Mouse (Mus musculus) erythroblast, embryonic 14.5 days (primary cell): ENCODE results near the gene Rnft2. TPM values are rescaled to one million over a fixed set of nuclear protein-coding genes. Genes with fewer than 3 reads are reported as not detected.

Experiments
- H3K27me3 ChIP-seq: 2 replicates; pipeline ENCODE4 v1.6.1; 2012; ENCODE audit warnings: inconsistent platforms; ENCODE audit not compliant: control insufficient read depth
- H3K36me3 ChIP-seq: 2 replicates; pipeline ENCODE4 v1.6.1; 2012; ENCODE audit warnings: mild to moderate bottlenecking, inconsistent platforms; ENCODE audit not compliant: control insufficient read depth
- H3K4me1 ChIP-seq: 2 replicates; pipeline ENCODE4 v1.6.1; 2012; ENCODE audit warnings: inconsistent platforms; ENCODE audit not compliant: control insufficient read depth
- H3K4me3 ChIP-seq: replicated peaks from 2 replicates; pipeline ENCODE3; 2012; ENCODE audit warnings: moderate library complexity, mild to moderate bottlenecking, inconsistent platforms
- H3K9me3 ChIP-seq: 2 replicates; pipeline ENCODE4 v1.6.1; 2012; ENCODE audit warnings: low read length, inconsistent platforms, mixed read lengths; ENCODE audit not compliant: control insufficient read depth
- GATA1 ChIP-seq: IDR thresholded peaks from 2 replicates; pipeline ENCODE4 v1.6.1; 2012; ENCODE audit warnings: low read length, inconsistent platforms, mixed read lengths
- TAL1 ChIP-seq: IDR thresholded peaks from 3 replicates; pipeline ENCODE4 v1.6.1; 2012; ENCODE audit warnings: low read length, inconsistent platforms, mixed read lengths
- polyA plus RNA-seq: library from polyadenylated mRNA; stranded (reverse); fragments of >175 nt; gene quantifications from 2 replicates; pipeline ENCODE4 v1.2.3, GENCODE M21; 2012

Rnft2 gene
- polyA plus RNA-seq, 1 experiment, result not detected

DNA sequence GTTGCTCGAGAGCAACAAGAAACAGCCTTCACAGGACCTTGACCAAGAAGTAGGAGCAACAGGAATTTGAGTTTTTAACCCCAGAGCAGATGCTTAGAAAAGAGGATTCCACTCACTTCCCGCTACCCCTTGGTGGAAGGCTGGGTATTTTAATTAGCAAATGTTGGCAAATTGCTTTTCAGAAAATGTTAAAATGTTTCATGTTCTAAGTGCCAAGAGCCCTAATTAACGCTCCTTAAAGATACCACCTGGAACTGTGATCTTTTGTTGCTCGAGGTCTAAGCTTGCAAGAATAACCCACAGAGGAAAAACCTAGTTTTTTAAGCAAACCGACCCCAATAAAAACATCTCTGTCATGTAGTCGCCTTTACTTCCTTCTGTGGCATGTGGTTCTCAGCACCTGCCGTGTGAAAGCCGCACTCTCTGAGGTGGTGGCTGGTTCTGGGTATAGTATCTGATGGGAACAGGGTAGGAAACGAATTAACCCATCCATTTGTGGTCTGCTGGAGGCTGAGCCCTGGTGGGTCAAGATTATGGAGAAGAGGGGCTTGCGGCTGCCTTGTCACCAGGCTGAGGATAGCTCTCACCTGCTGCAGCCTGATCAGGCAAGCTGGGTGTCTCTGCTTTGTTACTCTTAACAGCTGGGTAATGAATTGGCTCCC lies 26.7 kb upstream of the Rnft2 start:
- Histone ChIP-seq H3K9me3 (no peaks in the 10 kb centered on the region), H3K4me1 (no peaks in the 10 kb centered on the region), H3K27me3 (peaks cover 26% of the 10 kb centered on the region), H3K36me3 (no peaks in the 10 kb centered on the region), H3K4me3 (no peak overlapping the region)
- no peak for TF ChIP-seq GATA1
- TF ChIP-seq TAL1, result no peak

DNA sequence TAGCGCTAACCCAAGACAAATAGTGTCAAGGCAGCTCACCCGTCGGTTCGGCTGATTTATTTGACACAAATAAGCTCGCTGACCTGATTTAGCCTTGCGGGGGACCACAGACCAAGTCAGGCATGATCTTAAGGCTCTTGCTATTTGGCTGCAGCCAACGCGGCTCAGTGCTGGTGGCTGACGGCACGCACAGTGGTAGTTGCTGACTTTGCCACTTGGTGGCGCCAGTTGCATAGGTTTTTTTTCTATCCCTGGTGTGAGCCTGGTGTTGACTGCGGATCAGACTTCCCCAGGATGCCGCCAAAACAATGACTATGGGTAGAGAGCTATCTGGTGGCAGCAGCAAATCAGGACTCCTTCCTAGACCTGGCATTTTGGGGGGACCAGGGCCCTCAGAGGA lies 24.1 kb upstream of the Rnft2 start:
- H3K36me3 ChIP-seq, result no peaks in the 10 kb centered on the region
- no peaks in the 10 kb centered on the region for H3K4me1 ChIP-seq
- TF ChIP-seq GATA1 (no peak), TAL1 (no peak)
- no peak overlapping the region for H3K4me3 ChIP-seq
- H3K27me3 ChIP-seq, result peaks cover 26% of the 10 kb centered on the region
- no peaks in the 10 kb centered on the region for H3K9me3 ChIP-seq

DNA sequence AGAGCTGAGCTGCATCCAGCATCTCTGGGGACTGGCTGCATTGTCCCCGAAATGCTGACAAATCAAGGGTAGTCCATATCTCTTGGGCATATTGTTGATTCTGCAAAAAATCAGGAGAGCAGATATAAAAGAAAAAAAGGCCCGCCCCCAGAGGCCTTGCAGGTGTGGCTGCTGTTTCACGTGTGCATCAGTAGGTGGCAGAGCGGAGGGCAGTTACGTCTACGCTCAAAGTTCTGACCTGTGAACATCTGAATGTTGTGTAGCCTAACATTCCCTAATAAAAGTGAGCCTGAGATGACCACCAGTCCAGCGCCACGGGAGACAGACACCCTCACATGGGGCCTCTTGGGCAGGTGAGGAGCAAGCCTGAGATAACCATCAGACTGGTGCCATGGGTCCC lies 21.4 kb upstream of the Rnft2 start:
- TF ChIP-seq GATA1, result no peak
- TF ChIP-seq TAL1, result no peak
- Histone ChIP-seq H3K27me3 (peaks cover 13% of the 10 kb centered on the region), H3K4me3 (no peak overlapping the region)

DNA sequence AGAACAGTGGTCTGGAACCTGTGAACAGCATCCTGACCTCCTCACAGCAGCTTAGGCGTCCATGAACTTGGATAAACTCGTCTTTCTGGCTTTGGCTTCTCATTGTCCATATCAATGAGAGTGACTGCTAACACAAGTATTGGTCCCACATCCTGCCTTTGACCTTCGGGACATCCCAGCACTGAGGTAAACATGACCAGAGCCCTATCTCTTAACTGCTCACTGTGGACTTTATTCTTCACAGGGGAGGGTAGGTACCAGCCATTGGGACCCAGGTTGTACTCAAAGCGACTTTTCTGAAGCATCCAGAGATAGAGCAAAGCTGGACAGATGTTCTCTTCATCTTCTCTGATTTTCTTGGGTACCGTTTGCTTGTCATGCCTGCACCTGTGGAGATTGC lies 20.4 kb upstream of the Rnft2 start:
- peaks cover 6% of the 10 kb centered on the region for H3K36me3 ChIP-seq
- no peaks in the 10 kb centered on the region for H3K4me1 ChIP-seq
- peaks cover 8% of the 10 kb centered on the region for H3K27me3 ChIP-seq
- TF ChIP-seq GATA1, result no peak
- no peak for TF ChIP-seq TAL1
- H3K9me3 ChIP-seq, result no peaks in the 10 kb centered on the region
- H3K4me3 ChIP-seq, result no peak overlapping the region

More for the DNA sequence above, 21.4 kb upstream of the Rnft2 start:
- peaks cover 4% of the 10 kb centered on the region; the same call in 1 of the 2 replicates for H3K36me3 ChIP-seq
- H3K9me3 ChIP-seq, result no peaks in the 10 kb centered on the region
- no peaks in the 10 kb centered on the region for H3K4me1 ChIP-seq

DNA sequence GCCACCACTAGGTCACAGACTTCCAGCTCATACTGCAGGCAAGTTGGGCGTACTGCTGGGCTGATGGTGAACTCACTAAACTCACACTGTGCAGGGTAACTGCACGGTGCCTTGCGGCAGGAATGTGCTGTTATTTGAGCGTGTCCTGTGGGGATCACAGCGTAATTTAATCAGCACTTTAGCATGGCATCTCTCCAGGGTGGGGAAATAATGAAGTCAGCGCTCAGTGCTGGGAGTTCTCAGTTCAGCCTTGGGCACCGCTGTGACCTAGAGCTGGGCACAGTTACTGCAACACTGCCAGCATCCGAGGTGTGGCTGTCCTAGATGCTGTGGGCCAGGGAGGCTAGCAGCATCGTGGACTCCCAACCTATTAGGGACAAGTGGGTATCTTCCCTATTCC lies 19.4 kb upstream of the Rnft2 start:
- H3K27me3 ChIP-seq, result peaks cover 4% of the 10 kb centered on the region
- H3K9me3 ChIP-seq, result no peaks in the 10 kb centered on the region
- TF ChIP-seq GATA1 (no peak), TAL1 (no peak)
- H3K4me3 ChIP-seq, result no peak overlapping the region
- H3K4me1 ChIP-seq, result no peaks in the 10 kb centered on the region
- peaks cover 6% of the 10 kb centered on the region for H3K36me3 ChIP-seq

DNA sequence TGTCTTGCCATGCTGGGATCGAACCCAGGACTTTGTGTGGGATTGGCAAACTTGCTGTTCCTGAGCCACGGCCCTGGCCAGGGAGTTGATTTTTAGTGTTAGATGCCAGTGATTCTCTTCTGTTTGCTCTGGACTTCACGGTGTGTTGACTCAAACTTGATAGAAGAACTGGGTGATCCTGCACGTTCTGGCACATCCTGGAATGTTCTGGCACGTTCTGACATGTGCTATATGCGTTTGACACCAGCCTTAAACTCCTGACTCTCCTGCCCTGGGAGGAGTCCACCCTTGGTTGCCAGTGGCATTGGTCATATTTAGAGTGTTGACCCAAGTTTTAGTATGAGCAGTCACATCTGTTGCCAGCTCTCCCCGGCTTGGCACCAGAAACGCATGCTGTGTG lies 17.5 kb upstream of the Rnft2 start:
- no peaks in the 10 kb centered on the region for H3K4me1 ChIP-seq
- H3K9me3 ChIP-seq, result no peaks in the 10 kb centered on the region
- H3K4me3 ChIP-seq, result no peak overlapping the region
- no peak for TF ChIP-seq TAL1
- no peaks in the 10 kb centered on the region for H3K27me3 ChIP-seq
- H3K36me3 ChIP-seq, result peaks cover 14% of the 10 kb centered on the region

DNA sequence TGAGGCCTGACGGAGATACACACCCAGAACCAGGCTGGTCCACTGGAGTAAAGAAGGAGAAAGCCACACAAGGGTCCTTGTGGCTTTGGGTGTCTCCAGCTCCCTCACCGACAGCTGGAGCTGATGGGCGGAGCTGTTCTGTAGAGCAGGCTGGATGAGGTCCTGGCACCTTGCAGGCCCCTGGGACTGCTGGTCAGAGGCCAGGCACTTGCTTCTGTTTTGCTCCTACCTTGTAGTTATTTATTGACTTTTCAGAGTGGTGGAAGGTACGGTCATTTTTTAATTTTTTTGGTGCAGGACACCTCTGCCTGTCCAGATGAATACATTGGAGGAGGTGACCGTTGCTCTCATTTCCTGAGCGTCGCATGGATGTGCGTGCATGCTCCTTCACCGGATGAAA lies 16.3 kb upstream of the Rnft2 start:
- TF ChIP-seq TAL1 (no peak), GATA1 (no peak)
- no peaks in the 10 kb centered on the region for H3K9me3 ChIP-seq
- H3K27me3 ChIP-seq, result no peaks in the 10 kb centered on the region
- H3K36me3 ChIP-seq, result peaks cover 18% of the 10 kb centered on the region
- H3K4me1 ChIP-seq, result no peaks in the 10 kb centered on the region
- no peak overlapping the region for H3K4me3 ChIP-seq

DNA sequence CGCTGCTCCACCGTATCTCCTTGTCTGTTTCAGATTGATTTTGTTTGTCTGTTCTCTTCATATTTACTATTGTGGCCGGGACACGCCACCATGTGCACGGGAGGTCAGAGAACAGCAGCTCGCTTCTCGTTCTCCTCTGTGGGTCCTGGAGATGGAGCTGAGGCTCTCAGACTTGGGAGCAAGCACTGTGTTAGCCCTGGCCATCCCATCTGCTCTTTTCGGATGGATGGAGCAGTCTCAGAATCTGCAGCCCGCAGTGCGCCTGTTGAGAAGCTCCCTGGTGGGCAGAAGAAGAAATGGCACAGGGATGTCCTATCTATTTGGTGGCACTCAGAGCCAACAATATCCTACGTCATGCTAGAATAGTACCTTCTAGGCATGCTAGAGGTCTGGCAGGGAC lies 15.7 kb upstream of the Rnft2 start:
- H3K4me3 ChIP-seq, result no peak overlapping the region
- TF ChIP-seq TAL1 (no peak), GATA1 (no peak)
- H3K36me3 ChIP-seq, result peaks cover 18% of the 10 kb centered on the region
- no peaks in the 10 kb centered on the region for H3K4me1 ChIP-seq
- no peaks in the 10 kb centered on the region for H3K9me3 ChIP-seq
- H3K27me3 ChIP-seq, result no peaks in the 10 kb centered on the region

DNA sequence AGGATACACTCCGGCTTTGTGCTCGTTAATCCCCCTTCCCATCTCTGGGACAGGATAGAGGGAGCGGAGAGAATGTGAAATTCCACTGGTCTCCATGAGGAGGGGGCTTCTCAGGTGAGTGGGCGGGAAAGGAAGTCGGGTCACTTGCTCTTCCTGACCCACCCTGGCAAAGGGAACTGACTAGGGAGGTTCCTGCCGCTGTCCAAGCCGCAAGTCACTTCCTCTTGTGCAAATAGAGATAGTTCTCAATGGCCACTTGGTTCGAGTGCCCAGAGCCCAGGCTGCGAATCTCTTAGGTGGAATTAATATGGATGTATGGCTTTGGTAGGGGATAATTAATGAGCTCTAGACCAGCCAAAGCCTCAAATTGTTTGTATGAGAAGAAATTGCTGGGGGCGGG lies 15.1 kb upstream of the Rnft2 start:
- no peaks in the 10 kb centered on the region for H3K9me3 ChIP-seq
- TF ChIP-seq TAL1 (no peak), GATA1 (no peak)
- no peaks in the 10 kb centered on the region for H3K27me3 ChIP-seq
- H3K36me3 ChIP-seq, result peaks cover 18% of the 10 kb centered on the region
- H3K4me1 ChIP-seq, result no peaks in the 10 kb centered on the region
- H3K4me3 ChIP-seq, result no peak overlapping the region

DNA sequence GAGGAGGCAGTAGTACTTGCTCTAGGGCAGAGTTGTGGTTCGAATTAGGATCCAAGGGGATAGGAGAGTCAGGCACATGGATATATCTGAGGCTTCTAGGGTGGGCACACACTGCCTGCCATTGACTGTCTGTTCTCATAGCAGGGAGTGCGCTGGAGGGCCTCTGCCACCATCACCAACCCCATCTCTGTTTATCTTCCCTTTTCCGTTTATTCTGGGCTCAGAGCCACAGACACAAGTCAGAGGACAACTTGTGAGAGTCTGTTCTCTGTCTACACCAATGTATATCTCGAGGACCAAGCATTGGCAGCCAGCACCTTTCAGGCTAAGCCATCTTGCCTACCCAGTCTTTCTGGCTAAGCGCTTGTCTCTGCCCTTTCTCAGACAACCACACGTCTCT lies 14.7 kb upstream of the Rnft2 start:
- TF ChIP-seq GATA1, result no peak
- TF ChIP-seq TAL1, result no peak
- H3K36me3 ChIP-seq, result peaks cover 18% of the 10 kb centered on the region

More for the DNA sequence above, 14.7 kb upstream of the Rnft2 start:
- H3K4me3 ChIP-seq, result no peak overlapping the region
- no peaks in the 10 kb centered on the region for H3K9me3 ChIP-seq
- no peaks in the 10 kb centered on the region for H3K27me3 ChIP-seq
- H3K4me1 ChIP-seq, result no peaks in the 10 kb centered on the region
